Mouse (Mus musculus) duodenum, adult 2 months (tissue): Measurements from ENCODE around the gene Zdhhc15. TPM values are rescaled to one million over a fixed set of nuclear protein-coding genes. Genes with fewer than 3 reads are reported as not detected.

Experiments used
- polyA plus RNA-seq: library from polyadenylated mRNA; depleted of rRNA; stranded (reverse); fragments of >200 nt; gene quantifications from 2 replicates; pipeline ENCODE4 v1.2.3, GENCODE M21; 2012; ENCODE audit warnings: low replicate concordance; rRNA removed

Gene Zdhhc15
- 0.08 and 0.15 TPM in 2 replicates for polyA plus RNA-seq

GRCm38 (mm10) chrX:104670757-104671549, at the start of gene Zdhhc15:
TSS of gene Zdhhc15 (minus strand) at chrX:104671064.

Other genes starting within 250 kb of the Zdhhc15 start
- gene Uprt, start 188.2 kb downstream of the Zdhhc15 start, polyA plus RNA-seq: 2.4 and 2.9 TPM in 2 replicates
- 0.08 TPM in 1 of 2 replicates, not detected in the other for gene Magee2, start 186.2 kb upstream of the Zdhhc15 start, polyA plus RNA-seq